Mouse (Mus musculus) left cerebral cortex, postnatal 25 days (tissue): ENCODE measurements at regions not wholly inside any gene's neighbourhood (a gene's known extent, or its start where the extent isn't known, plus 50 kb on each side); places are given as distances from the start of the nearest gene placed in this dataset.

Source experiments
- DNase-seq, 2 experiments: peaks; one replicate each; pipeline ENCODE4 v3.0.0; 2022; ENCODE audit warnings: low spot score in 2 of 2, mixed read lengths in 1 of 2
- intact Hi-C: fragments of 180-260 bp; cut with DNase I; formaldehyde crosslinking; loops from one replicate; pipeline ENCODE4 v1.15.1; 2025

DNA sequence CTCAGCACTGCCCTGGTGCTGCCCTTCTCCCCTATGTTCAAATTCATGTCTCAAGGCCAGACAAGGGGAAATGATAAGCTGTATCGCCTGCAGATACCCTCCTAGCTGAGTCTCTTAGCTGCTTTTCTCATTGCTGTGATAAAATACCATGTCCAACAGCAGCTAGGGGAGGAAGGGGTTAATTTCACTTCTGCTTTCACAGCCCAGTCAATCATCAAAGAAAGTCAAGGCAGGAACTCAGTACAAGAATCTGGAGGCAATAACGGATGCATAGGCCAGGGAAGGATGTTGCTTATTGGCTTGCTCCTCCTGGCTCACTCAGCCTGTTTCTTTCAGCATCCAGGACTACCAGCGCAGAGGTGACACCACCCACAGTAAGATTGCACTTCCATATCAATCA, 371.2 kb upstream of the Npvf start:
- no peak for DNase-seq

DNA sequence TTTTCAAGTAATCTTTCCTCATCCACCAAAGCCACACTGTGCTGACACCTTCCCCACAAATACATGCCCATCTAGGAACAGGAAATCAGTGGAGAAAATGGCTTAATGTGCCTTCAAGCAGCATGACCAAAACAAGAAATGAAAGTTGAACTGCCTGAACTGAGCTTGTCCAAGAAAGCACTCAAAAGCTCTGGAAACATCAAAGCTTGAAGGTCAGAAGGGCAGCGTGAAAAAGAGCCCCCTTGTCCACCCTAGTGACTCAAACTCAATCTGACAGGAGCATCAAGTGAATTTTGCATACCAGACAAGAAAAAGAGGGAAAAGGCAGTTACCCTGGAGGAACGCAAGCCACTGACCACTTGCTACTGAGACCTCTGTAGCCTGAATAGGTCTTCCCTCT, 373.1 kb upstream of the Npvf start:
- DNase-seq, result no peak
- intact Hi-C loops, result no loop called here

More for the DNA sequence above, 371.2 kb upstream of the Npvf start:
- intact Hi-C loops, result no loop called here

DNA sequence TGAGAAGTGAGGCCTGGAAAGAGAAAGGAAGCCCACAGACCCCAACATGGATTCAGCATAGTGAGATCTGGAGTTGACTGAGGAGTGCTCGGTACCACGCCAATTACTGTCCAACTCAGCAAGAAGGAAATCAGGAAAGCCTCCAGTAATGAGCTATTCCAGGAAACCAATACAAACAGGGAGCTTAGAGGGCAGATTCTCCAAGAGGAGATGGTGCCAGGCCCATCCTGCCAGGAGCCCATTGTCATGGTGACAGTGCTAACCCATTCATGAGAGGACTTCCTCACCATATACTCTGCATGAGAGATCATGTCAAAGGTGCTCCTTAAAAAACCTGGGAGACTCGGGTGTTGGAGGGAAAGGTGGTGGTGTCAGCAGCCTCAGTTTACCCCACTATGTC, 375.3 kb upstream of the Npvf start:
- intact Hi-C loops, result no loop called here
- no peak for DNase-seq

DNA sequence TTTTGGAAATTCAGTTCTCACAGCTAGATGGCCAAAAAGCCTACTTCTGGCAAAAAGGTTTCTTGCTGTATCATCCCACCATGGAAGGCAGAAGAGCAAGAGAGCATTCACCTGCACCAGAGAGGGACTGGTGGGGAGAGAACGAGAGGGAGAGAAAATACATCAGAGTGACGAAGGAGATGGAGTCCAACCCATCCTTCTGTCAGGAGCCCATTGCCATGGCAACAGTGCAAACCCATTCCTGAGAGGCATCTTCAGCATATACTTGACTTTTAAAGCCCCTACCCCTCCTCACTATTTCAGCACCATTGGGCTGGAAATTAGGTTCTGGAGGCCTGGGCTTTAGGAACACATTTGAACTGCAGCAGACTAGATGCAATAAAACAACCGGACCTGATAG, 375.7 kb upstream of the Npvf start:
- intact Hi-C loops, result no loop called here
- no peak for DNase-seq

DNA sequence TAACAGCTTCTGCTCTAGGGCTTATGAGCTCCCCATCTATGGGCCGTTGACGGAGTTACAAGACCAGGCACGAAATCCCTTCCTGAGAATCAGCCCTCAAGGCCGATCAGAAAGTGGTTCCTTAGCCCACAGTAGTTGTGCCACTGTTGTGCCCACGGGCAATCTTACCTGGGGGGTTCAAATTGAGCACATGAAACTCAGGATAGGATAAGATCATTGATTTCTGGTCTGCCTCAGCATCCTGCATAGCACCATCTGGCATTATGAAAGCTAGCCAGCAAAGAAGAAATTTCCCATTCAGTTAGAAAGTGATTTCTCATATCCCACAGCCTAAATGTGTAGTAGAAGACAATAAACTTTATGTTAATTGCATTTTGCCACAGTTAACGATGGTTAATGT, 379.6 kb upstream of the Npvf start:
- no peak for DNase-seq
- intact Hi-C loops, result no loop called here

DNA sequence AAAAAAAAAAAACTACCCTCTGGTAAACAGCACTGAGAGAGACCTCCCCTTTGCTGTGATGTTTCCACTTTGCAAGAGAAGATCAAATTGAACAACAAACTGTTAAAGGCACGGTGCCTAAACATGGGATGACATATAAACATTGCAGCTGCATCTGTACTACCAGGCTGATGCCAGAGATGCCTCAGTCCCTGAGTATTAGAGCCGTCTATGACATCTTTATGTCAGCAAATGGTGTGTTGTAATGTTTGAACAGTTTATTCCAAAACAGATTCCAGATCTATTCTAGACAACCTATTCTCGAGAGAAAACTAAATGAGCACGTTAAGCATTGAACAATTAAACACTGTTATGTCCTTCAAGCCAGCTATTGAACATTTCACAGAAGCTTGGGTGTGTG, 381.8 kb upstream of the Npvf start:
- intact Hi-C loops, result no loop called here
- DNase-seq, result no peak

DNA sequence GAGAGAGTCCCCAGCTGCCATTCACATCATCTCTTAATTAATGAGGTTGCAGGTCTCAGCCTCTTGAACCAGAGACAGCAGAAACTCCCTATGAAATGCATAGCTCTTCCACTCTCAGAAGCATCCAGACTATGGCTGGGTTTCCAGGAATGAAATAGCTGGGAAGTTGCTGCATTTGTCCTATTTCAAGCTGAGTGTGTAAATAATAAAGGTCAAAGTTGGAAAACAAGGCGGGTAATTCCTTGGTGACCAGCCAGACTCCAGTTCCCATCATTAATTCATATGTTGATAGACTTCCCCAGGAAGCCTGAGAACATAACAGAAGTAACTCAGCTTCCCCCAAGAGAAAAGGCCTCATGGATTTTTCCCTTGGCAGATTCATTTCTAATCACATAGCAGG, 382.3 kb upstream of the Npvf start:
- intact Hi-C loops, result no loop called here
- no peak for DNase-seq

DNA sequence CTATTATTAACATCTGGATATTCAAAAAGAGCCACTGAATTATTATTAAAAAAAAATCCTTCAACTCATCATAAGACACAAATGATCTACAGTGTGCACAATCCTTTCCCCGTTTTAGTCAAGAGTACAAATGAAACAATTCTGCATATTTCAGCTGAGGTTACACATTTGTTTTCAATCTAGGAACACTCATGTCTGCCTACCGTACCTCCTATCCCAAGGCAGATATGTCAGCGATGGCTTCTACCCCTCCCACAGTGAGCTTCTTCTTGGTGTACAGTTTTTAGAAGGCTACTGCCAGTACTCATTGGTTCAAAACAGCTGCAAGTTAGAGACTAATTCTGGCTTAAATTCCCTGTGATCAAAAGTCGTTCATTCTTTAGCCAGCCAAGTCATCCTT, 382.7 kb upstream of the Npvf start:
- intact Hi-C loops, result no loop called here
- DNase-seq, result no peak

DNA sequence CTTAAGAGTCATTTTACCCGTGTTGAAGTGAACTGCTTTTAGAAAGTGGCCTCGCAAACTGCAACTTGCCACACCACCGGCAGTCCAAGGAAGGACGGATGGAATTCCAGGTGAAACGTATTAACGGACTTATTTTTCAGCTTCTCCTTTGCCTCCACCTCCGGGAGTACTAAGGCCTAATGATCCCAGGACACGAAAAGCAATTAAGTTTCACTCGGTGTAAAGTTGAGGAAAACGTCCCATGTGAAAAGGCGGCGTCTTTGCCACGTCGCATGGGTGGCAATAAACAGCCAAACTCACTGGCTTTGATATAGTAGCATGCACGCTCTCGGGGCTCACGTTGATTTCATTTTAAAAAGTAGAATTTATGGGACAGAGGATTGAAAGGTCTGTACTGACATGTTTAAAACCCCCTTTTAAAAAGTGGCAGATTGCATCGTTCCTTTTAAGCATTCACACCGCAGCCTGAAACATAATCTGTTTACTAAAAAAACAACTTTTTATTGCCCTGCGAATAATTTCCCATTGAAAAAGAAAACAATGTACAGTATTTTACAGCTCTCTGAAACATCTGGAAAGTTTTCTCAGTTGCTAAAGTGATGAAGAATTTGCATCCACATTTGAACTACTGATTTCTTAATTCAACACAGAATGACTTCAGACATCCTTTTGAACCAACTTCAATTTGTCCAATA, 385.4 kb upstream of the Npvf start:
- DNase-seq, result no peak
- intact Hi-C loops, result no loop called here

DNA sequence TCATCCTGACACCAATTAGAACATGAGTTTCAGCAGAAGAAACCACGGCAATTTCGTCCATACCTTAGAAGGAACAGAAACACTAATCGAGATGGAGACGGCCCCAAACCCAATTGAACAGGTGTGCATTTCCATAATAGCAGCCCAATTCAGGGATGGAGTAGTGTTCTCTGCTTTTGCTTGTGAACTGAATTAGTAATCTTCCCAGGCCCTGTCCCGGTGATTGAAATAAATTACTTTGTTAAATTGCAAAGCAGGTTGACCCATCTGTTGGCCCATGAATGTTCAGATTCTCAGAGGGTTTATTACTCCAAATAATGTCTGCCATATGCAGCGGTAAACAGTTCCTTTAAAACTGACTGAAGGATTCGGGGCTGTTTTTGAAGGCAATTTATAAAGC, 388.5 kb upstream of the Nfe2l3 start:
- intact Hi-C loops, result no loop called here

DNA sequence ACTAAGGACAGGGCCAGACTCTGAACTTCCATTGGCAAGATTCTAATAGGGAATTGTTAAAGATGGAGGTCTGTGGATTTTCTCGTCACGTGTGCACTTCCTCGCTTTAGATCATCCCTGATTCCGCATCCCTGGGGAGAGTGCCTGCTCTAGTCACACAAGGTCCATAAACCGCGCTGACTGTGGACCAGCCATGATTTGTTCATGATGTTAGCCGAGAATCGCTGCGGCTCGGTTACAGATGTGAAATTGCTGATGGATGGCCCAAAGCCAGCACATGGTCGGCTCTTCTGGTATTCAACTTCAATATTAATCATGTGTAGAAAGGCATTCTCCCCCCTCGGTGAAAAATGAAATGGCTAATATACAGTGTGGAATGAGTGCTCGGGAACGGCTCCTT, 387.6 kb upstream of the Nfe2l3 start:
- intact Hi-C loops, result no loop called here
- no peak for DNase-seq

More for the DNA sequence above, 388.5 kb upstream of the Nfe2l3 start:
- no peak for DNase-seq

DNA sequence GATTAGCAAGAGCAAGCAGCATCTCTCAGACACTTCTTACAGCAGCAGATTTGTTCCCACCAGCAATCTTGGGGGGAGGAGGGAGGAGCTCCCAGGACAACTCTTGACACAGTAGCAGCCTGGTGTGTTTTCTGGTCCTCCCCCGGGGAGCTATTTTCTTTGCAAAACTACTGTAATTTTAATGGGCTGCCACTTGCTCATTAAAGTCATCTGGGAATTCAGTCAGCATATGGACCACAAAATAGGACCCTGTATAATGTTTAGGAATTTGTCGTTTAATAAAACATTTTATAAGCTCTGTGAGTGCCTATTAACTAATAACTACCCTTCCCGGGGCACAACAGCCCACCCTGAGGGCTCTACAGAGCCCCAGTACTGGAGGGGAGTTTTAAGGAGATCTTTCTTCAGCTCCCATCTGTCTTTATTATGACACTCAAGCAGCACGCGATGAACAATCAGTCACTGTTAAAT, 380.0 kb upstream of the Nfe2l3 start:
- no peak for DNase-seq
- intact Hi-C loops, result no loop called here

DNA sequence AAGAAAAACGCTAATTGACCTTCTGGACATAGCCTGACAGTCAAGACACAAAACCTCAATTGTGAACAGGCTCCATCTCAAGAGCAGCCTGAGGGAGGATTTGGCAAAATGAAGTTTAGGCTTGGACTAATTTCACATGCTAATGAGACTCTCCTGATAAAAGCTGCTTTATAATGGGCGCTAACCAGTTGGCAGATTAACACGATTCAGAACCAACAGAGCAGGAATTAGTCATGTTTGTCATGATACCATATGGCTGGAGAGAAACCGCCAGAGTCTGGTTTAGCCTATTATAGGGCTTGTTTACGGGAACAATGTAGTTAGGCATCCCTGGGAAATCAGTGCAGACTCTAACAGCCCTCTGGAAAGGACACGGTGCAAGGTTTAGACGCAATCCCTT, 375.2 kb upstream of the Nfe2l3 start:
- DNase-seq, result peak in 1 of 2 experiments; percentile 48
- intact Hi-C loops, result loop anchor here (5.0 kb wide), 1 partner anchor 40 kb away; no protein-coding TSS in a partner anchor

DNA sequence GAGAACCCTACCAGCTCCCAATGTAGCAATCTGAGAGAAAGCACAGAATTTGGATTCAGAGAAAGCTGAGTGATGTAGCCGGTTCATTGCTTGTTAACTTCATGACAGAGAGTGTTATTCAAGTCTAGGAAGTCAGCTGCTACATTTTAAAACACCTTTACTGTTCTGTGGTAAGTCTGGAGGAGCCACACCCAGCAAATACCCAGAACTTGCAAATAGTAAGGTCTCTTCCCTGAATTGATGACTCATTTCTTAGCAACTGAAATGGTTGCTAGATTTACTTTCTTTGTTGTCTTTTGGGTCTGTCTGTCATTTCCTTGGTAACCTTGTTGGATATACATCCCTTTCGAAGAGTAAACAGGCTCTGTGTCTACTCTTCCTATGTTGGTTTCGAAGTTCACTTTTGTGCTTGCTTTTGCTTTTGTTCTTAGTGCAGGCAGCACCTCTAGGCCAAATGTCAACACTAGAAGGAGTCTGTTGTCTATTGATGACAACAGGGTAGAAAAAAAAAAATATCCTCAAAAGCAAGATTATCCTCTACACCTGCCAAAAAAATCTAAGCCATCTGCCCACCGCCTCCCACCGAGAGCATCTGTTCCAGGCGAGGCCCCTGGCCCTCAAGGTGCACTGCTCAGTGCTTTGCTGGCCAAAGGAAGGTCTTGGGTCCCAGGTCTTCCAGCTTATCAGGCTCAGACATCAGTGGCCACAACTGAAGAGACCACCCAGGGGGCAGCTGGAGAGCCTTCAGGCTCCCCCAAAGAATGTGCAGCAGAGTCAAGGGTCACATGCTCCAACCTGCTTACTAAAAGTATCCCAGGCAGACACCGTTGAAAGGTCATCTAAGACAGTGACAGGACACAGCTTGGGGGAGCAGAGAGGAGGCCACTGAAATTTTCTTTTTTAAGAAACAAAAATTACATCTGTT, 372.3 kb upstream of the Nfe2l3 start:
- intact Hi-C loops, result loop anchor here (5.0 kb wide), 1 partner anchor 43 kb away; no protein-coding TSS in a partner anchor
- no peak for DNase-seq

DNA sequence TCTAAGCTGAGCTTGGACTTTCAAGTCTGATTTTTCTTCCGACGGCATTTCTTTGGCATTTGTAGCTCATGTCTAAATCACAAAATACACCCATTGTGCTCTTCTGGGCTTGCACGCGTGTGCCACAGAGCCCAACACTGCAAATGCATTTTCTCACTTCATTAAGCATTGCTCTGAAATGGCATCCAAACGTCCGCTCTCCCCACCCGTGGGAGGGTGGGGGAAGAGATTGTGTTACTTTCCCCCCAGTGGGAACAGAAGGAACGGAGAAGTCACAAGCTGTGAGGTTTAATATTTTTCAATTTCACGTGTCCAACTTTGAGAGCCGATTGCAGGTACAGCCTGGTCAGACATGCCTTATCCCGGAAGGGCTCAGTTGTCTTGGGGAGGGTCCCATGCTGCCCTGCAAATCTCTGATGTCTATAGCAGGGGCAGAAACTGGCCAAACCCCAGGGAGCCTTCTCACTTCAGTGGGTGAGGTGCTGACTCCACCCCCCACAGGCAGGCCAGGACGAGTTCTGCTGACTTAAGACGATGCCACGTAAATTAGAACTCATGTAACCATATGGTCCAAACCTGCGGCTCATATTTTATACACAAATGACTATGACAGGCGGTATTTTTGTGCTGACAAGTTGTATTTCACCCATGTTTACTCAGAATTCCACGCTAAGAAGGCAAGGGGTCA, 371.5 kb upstream of the Nfe2l3 start:
- no peak for DNase-seq
- intact Hi-C loops, result no loop called here

DNA sequence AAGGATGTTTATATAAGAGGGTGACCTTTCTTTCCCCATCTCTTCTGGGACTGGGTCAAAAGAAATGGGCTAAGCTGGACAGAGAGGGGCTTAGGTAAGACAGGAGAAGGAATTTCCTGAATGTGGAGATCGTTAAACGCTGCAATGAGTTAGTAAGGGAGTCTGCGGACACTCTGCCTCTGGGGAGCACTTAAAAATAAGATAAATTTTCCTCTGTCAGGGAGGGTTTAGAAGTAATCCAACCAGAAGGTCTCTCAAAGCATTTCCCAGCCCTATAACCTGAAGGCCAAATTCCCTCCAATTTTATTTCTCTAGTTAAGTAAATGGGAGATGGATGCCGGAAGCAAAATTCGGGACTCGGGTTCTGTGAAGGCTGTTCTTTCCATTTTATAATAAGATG, 367.3 kb upstream of the Nfe2l3 start:
- no peak for DNase-seq
- intact Hi-C loops, result no loop called here

DNA sequence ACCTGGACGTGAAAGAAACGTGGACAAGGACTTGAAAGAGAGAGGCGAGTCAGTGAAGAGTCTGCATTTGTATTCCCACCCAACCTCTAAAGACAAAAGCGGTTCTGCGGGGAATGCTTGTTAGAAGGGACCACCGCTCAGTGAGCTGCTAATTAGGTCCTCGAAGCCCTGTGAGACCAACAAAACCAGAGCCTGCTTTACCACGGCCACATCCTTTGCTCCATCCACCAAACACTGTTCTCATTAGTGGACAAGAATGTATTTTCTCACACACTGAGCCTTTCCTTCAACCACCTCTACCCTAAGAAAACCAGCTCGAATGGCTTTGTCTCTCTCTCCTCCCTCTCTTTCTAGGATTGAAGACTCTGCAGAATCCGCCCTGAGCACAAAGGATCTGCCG, 365.1 kb upstream of the Nfe2l3 start:
- intact Hi-C loops, result no loop called here
- no peak for DNase-seq

DNA sequence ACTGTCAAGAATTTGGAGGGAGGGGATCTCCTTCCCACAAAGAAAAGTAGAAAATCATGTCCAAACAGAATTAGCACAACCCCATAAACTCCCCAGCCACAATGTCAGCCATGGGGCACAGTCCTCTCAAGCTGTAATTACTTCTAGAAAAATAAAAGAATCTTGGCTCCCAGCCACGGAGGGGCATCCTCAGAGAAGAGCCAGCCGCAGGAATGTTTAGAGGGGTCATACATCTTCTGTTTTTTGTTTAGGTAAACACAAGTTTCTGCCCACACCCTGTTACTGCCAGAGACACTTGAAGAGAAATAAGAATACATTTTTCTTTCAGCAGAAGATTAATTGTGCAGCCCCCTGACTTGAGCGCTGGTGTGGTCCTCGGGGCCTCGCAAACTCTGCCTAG, 362.5 kb upstream of the Nfe2l3 start:
- DNase-seq, result no peak
- intact Hi-C loops, result no loop called here

DNA sequence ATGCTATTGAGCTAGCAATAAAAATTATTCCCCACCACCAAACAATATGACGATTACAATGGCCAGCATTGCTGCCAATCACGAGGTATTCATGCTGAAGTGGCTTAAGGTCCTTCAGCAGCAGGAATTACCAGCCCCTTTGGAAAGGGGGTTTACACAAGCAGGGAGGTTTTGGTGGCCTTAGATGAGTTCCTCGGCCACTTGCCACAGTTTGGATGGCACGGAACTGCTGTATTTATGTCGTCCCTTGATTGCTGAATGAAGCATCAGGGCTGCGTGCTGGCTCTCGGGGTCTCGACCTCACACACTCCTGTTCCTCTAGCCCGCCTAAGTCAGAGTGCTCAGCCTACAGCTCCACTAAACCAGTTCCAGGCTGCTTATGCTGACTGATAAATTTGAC, 361.2 kb upstream of the Nfe2l3 start:
- intact Hi-C loops, result no loop called here
- DNase-seq, result no peak

DNA sequence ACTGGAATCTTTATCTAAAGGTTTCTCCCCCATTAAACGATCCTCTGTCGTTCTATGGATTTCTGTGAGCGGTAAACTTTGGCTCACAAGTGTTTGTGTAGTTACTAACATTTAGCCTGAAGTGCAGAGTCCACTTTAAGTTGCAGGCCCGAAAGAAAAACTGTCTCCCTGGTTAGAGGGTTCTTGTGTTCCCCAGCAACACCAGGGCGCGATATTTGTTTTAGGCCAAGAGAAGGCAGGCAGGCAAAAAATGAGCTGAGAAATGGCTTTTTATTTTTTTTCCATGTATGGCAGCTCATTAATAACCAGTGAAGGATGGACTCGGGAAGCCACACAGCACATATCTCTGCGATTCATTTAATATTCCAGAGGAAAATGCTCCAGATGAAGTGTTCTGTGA, 357.4 kb upstream of the Nfe2l3 start:
- intact Hi-C loops, result no loop called here

More for the DNA sequence above, 357.4 kb upstream of the Nfe2l3 start:
- DNase-seq, result no peak
